Comparison of ENCODE assay signal across 7 mouse cellular contexts in genomic region chr4:152007481-152008147, GRCm38 (mm10). TPM values are rescaled to one million over a fixed set of nuclear protein-coding genes. Genes with fewer than 3 reads are reported as not detected.
A peak's percentile ranks its signal among the peaks of the same experiment; 100 is the strongest.
DNase-seq lines count a peak whose midpoint lies in the region; ATAC-seq and TF ChIP-seq lines count a peak whose summit lies in the region.

No protein-coding gene starts in this region.

- no peaks in the 10 kb centered on the region for H3K4me1 ChIP-seq in ES-Bruce4 (ENCODE audit: control insufficient read depth, insufficient read depth, low read length)
- peaks cover 46% of the 10 kb centered on the region for H3K4me1 ChIP-seq in heart, embryonic 13.5 days
- H3K4me1 ChIP-seq in midbrain, embryonic 12.5 days, result peaks cover 33% of the 10 kb centered on the region

- H3K4me3 ChIP-seq in ES-Bruce4 (ENCODE audit: low read depth, low read length), result peak overlapping the region; percentile 65
- H3K4me3 ChIP-seq in heart, embryonic 13.5 days, result peak overlapping the region; percentile 87
- H3K4me3 ChIP-seq in midbrain, embryonic 12.5 days, result peak overlapping the region; percentile 69

- ATAC-seq in Patski, result peak; percentile 51
- no peak for ATAC-seq in heart, embryonic 13.5 days (ENCODE audit: extremely low read depth, insufficient number of reproducible peaks, low FRiP score, low TSS enrichment)
- ATAC-seq in midbrain, embryonic 12.5 days (ENCODE audit: low FRiP score, low read depth), result no peak
- ATAC-seq in monocyte, adult 5-6 weeks (replicated peaks; ENCODE audit: insufficient number of reproducible peaks, low FRiP score, low TSS enrichment, poor library complexity, severe bottlenecking), result no peak

- no peaks in the 10 kb centered on the region for H3K27me3 ChIP-seq in ES-Bruce4 (ENCODE audit: control insufficient read depth, insufficient read depth, low read length, poor library complexity, severe bottlenecking)
- no peaks in the 10 kb centered on the region for H3K27me3 ChIP-seq in Patski
- H3K27me3 ChIP-seq in heart, embryonic 13.5 days (replicated peaks), result no peaks in the 10 kb centered on the region
- H3K27me3 ChIP-seq in midbrain, embryonic 12.5 days, result peaks cover 52% of the 10 kb centered on the region

- H3K4me2 ChIP-seq in heart, embryonic 13.5 days, result peak overlapping the region; percentile 99
- H3K4me2 ChIP-seq in midbrain, embryonic 12.5 days (replicated peaks), result peak overlapping the region; percentile 100

- H3K9me3 ChIP-seq in ES-Bruce4 (replicated peaks; ENCODE audit: control insufficient read depth, insufficient read depth, low read length, poor library complexity, severe bottlenecking), result no peaks in the 10 kb centered on the region
- H3K9me3 ChIP-seq in heart, embryonic 13.5 days, result no peaks in the 10 kb centered on the region
- H3K9me3 ChIP-seq in midbrain, embryonic 12.5 days, result no peaks in the 10 kb centered on the region

- 8% methylated on average over 8 of the region's 8 CpGs for WGBS in heart, embryonic 13.5 days
- WGBS in midbrain, embryonic 12.5 days, result 7% methylated on average over 8 of the region's 8 CpGs

- peak; percentile 55; the same call in 1 of the 2 replicates for TF ChIP-seq EP300 in ES-Bruce4 (IDR thresholded peaks at IDR 0.05; ENCODE audit: insufficient read depth, low read depth, low read length)

- no peak for TF ChIP-seq CTCF in ES-Bruce4 (IDR thresholded peaks at IDR 0.05; ENCODE audit: low read depth, low read length)
- no peak for TF ChIP-seq CTCF in Patski (IDR thresholded peaks at IDR 0.05)

- TF ChIP-seq POLR2A in ES-Bruce4 (IDR thresholded peaks at IDR 0.05; ENCODE audit: insufficient read depth, low read length), result no peak

- peak overlapping the region; percentile 69; the same call in 1 of the 2 replicates for H3K9ac ChIP-seq in ES-Bruce4 (ENCODE audit: low read depth, poor library complexity, severe bottlenecking)
- H3K9ac ChIP-seq in heart, embryonic 13.5 days, result peak overlapping the region; percentile 94
- peak overlapping the region; percentile 21; the same call in 1 of the 2 replicates for H3K9ac ChIP-seq in midbrain, embryonic 12.5 days (replicated peaks)

- CTCF ChIA-PET in Patski (lab: Charles Lee), result interaction anchor here (1.0 to 2.5 kb wide), 4 partner anchors 19 to 27 kb away, joined by 3 to 12 read pairs (median 3); partner anchors contain the start of gene Thap3

- no peak for DNase-seq in Patski (ENCODE audit: low read depth, low spot score)
- peak; percentile 73 for DNase-seq in kidney, postnatal 10 days
- no peak for DNase-seq in ovary, adult 18-20 months (ENCODE audit: low spot score)

- peaks cover 7% of the 10 kb centered on the region for H3K36me3 ChIP-seq in ES-Bruce4 (ENCODE audit: control insufficient read depth, insufficient read depth, low read length, poor library complexity, severe bottlenecking)
- peaks cover 13% of the 10 kb centered on the region for H3K36me3 ChIP-seq in heart, embryonic 13.5 days
- no peaks in the 10 kb centered on the region for H3K36me3 ChIP-seq in midbrain, embryonic 12.5 days

- POLR2A ChIA-PET in Patski (lab: Charles Lee), result interaction anchor here (0.7 to 2.1 kb wide), 6 partner anchors 11 to 92 kb away, joined by 3 to 6 read pairs (median 4); no protein-coding TSS in a partner anchor

- in situ Hi-C loops in Patski (cut with MboI; ENCODE audit: low pct_unique_long_range_greater_than_20kb), result no loop called here

- H3K27ac ChIP-seq in ES-Bruce4 (ENCODE audit: insufficient read depth, low read length), result peak overlapping the region; percentile 71
- H3K27ac ChIP-seq in heart, embryonic 13.5 days (replicated peaks), result peak overlapping the region; percentile 95
- no peak overlapping the region for H3K27ac ChIP-seq in midbrain, embryonic 12.5 days (replicated peaks)

RNA-seq across cellular contexts. Expression of gene Klhl21, which starts 1.0 kb away (rescaled TPM):
- polyA plus RNA-seq in ES-Bruce4 (2011; ENCODE audit: insufficient read depth, insufficient read length, low read depth, missing spikeins) (24.0 and 24.4 TPM in 2 replicates), Patski (2021) (16.6 TPM)
- 23.2 and 25.9 TPM in 2 replicates for polyA plus RNA-seq in heart, embryonic 13.5 days (2015; fragmentation: Nextera tagmentation; extraction: Ambion mirVana)
- polyA plus RNA-seq in midbrain, embryonic 12.5 days (2016; fragmentation: Nextera tagmentation; extraction: Ambion mirVana), result 4.7 and 5.4 TPM in 2 replicates
- total RNA-seq in monocyte, adult 5-6 weeks (2017), result 7.1 to 11.1 TPM (median 9.6 TPM) in 3 replicates

RNA-seq across cellular contexts. Expression of gene Phf13, which starts 11.6 kb away (rescaled TPM):
- polyA plus RNA-seq in ES-Bruce4 (2011; ENCODE audit: insufficient read depth, insufficient read length, low read depth, missing spikeins) (49.7 and 52.1 TPM in 2 replicates), Patski (2021) (18.6 TPM)
- polyA plus RNA-seq in heart, embryonic 13.5 days (2015; fragmentation: Nextera tagmentation; extraction: Ambion mirVana), result 17.8 and 18.3 TPM in 2 replicates
- 25.8 and 28.9 TPM in 2 replicates for polyA plus RNA-seq in midbrain, embryonic 12.5 days (2016; fragmentation: Nextera tagmentation; extraction: Ambion mirVana)
- total RNA-seq in monocyte, adult 5-6 weeks (2017), result 6.7 to 8.8 TPM (median 7.8 TPM) in 3 replicates

RNA-seq across cellular contexts. Expression of gene Thap3, which starts 18.8 kb away (rescaled TPM):
- polyA plus RNA-seq in ES-Bruce4 (2011; ENCODE audit: insufficient read depth, insufficient read length, low read depth, missing spikeins) (20.0 and 20.7 TPM in 2 replicates), Patski (2021) (20.8 TPM)
- polyA plus RNA-seq in heart, embryonic 13.5 days (2015; fragmentation: Nextera tagmentation; extraction: Ambion mirVana), result 26.1 and 28.0 TPM in 2 replicates
- polyA plus RNA-seq in midbrain, embryonic 12.5 days (2016; fragmentation: Nextera tagmentation; extraction: Ambion mirVana), result 30.9 and 33.9 TPM in 2 replicates
- 7.5 to 11.4 TPM (median 10.5 TPM) in 3 replicates for total RNA-seq in monocyte, adult 5-6 weeks (2017)

RNA-seq across cellular contexts. Expression of gene Zbtb48, which starts 19.9 kb away (rescaled TPM):
- polyA plus RNA-seq in ES-Bruce4 (2011; ENCODE audit: insufficient read depth, insufficient read length, low read depth, missing spikeins) (13.4 and 13.5 TPM in 2 replicates), Patski (2021) (13.7 TPM)
- 10.0 and 11.6 TPM in 2 replicates for polyA plus RNA-seq in heart, embryonic 13.5 days (2015; fragmentation: Nextera tagmentation; extraction: Ambion mirVana)
- 20.8 and 23.4 TPM in 2 replicates for polyA plus RNA-seq in midbrain, embryonic 12.5 days (2016; fragmentation: Nextera tagmentation; extraction: Ambion mirVana)
- total RNA-seq in monocyte, adult 5-6 weeks (2017), result 4.1 to 10.8 TPM (median 9.1 TPM) in 3 replicates

RNA-seq across cellular contexts. Expression of gene Tas1r1, which starts 30.8 kb away (rescaled TPM):
- polyA plus RNA-seq in ES-Bruce4 (2011; ENCODE audit: insufficient read depth, insufficient read length, low read depth, missing spikeins) (0.38 and 0.55 TPM in 2 replicates), Patski (2021) (0.56 TPM)
- polyA plus RNA-seq in heart, embryonic 13.5 days (2015; fragmentation: Nextera tagmentation; extraction: Ambion mirVana), result 0.11 TPM in 1 of 2 replicates, not detected in the other
- 0.59 and 1.3 TPM in 2 replicates for polyA plus RNA-seq in midbrain, embryonic 12.5 days (2016; fragmentation: Nextera tagmentation; extraction: Ambion mirVana)
- not detected in 3 replicates for total RNA-seq in monocyte, adult 5-6 weeks (2017)

Comparison
In these comparisons a context has a peak if more than half of its experiments do, and no peak if none do; other contexts are left out.
1. H3K9ac ChIP-seq: peak in every context shown above with its lines; median percentile 94 in heart, embryonic 13.5 days; 69 in ES-Bruce4; 21 in midbrain, embryonic 12.5 days.